Mouse (Mus musculus): ENCODE measurements at regions not wholly inside any gene's neighbourhood (a gene's known extent, or its start where the extent isn't known, plus 50 kb on each side); places are given as distances from the start of the nearest gene placed in this dataset.

DNA sequence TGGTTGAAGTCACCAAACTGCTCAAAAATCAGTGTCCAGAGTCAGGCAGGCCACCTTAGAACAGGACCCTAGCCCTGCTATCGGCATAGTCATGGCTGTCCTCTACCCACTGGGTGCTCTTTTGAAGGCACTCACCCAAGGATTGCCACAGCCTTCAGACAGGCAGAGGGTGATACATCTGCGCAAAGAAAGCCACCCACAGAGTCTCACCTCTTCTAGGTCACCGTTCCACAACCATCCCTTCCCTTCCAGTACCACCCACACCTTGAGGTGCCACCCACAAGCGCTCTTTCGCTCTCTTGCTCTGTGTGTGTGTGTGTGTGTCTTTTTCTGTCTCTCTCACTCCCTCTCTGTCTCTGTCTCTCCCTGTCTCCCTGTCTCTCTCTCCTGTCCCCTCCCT, 176.5 kb upstream of the Lpp start:
- DNase-seq (ENCODE audit: low read depth, low spot score), result no peak

DNA sequence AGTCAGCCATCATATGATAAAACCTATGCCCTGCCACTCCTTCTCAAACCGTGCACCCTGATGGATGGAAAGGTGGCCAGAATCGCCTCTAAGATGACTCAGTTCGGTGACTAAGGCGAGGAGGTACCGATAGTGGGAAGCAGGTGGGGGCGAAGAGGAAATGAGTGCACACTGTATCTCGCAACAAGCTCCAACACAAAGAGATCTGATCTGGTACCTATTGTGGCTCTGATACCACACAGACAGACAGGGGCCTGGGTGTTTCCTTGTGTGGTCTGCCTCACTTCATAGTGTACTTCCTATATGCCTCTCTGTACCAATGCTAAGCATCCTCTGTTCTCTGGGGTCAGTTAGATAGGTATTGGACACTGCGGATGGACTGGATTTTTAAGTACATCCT, 178.0 kb upstream of the Lpp start:
- DNase-seq (ENCODE audit: low read depth, low spot score), result no peak

DNA sequence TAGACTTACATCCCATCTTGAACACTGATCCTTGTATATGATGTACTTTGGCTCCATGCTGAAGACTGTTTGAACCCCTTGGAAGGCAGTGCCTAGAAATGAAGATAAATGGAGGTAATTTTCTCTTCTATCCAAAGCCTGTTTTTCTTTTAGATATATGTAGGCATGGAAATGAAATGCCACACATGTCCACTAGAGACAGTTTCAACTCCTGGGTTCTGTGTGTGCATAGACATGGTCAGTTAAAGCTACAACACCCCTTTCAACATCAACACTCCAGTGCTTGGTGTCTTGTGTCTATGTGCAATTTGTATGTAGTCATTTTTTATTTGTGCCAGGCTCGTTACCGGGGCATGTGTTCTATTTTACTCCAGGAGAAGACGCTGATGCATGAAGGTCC, 179.7 kb upstream of the Lpp start:
- DNase-seq (ENCODE audit: low read depth, low spot score), result no peak

DNA sequence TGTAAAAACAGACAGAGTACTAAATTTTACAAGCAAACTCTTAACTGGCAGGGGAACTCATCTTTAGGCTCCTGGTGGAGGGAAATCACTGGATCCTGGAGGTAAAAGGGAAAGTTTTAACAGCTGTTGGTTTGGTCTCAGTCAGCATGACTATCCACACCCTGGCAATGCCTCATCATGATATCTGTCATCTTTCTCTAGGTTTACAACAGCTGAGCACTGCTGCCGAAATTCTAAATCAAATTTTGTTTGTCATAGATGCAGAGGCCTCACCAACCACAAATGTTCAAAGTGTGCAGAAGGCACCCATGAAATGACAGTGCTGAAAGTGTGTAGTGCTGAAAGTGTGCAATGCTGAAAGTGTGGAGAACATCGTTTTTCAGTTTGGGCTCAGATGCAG, 180.6 kb upstream of the Lpp start:
- DNase-seq (ENCODE audit: low read depth, low spot score), result no peak

DNA sequence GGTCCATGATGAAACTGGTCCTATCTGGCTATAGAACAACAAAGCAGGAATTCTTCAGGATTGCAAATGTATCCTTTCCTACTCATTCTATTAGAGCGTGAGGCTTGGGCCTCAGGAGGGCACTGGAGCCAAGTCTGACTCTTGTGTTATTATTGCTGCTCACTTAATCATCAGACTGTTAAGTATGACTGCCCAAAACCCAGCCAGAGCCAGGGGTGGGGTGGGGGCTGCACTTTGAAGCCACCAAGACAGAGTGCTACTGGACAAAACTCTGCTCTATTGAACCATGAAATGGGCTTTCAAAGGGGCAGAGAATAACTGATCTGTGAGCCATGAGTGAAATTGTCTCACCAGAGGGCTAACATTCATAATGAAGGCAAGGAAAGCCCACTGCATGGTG, 181.7 kb upstream of the Lpp start:
- no peak for DNase-seq (ENCODE audit: low read depth, low spot score)

DNA sequence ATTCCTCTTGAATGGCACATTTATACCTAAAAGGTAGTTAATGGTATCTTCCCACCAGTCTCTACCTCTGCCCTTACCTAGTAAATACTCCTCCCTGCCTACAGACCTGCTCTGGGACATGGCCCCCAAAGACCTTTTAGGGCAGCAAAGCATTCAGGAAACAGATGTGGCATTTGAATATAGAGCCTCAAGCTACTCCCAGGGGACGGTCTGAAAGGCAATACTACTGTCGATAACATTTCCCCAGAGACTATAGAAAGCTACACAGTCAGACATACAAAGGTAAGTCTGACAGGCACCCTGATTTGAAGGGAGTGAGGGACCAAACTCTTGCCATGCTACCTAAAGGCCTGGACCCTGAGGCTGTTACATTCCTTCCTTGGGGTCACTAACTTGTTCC, 184.4 kb upstream of the Lpp start:
- no peak for DNase-seq (ENCODE audit: low read depth, low spot score)

DNA sequence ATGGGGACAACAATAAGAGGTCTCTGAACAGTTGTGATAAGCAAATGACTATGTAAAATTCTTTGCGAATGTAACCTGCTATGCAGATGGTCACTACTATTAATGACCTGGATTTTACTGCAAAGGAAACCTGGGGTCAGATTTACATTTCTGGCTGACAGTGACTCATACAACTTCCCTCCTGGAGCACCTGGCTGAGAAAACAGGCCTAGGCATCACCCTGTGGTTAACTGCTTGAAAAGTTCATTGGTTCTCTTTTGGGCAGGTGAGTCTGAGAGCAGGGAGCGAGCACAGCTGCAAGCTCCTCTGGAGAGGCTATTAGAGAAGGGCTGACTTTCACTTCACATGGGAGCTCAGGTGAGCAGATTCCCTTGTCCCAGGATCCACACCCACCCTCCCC, 185.2 kb upstream of the Lpp start:
- DNase-seq (ENCODE audit: low read depth, low spot score), result no peak

DNA sequence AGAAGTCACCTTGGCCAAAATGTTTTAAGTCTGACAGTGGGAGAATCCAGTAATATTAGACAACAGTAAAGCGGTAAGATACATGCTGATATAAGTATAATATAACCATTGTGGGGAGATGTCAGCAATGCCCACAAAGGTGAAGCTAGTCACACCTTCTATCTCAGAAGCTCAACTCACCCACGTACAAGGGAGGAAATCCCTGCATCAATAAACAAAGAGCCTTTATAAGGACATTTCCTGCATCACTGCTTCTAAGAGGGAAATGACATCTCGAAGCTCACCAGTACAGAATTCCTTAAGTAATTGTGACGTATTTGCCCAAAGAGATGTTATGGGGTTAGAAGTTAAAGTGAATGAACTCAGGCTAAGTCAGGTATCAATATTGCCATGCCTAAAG, 186.3 kb upstream of the Lpp start:
- DNase-seq (ENCODE audit: low read depth, low spot score), result no peak

DNA sequence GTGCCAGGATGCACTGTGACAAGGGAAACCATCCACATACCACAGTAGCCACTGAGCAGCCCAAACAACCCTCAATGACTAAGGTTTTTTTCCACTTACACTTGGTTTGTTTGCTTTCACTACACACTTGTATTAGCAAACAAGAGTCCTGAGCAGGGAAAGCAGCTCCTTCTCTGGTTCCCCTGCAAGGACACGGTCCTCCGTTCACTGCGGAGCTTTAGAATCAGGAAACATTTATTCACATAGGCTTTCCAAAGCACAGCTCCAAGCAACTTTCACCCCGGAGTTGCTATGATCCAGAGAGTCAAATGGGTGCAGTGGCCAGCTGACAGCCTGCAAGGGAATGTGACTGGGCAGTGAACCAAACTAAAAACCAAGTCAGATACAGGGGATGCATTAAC, 186.8 kb upstream of the Lpp start:
- DNase-seq (ENCODE audit: low read depth, low spot score), result no peak

DNA sequence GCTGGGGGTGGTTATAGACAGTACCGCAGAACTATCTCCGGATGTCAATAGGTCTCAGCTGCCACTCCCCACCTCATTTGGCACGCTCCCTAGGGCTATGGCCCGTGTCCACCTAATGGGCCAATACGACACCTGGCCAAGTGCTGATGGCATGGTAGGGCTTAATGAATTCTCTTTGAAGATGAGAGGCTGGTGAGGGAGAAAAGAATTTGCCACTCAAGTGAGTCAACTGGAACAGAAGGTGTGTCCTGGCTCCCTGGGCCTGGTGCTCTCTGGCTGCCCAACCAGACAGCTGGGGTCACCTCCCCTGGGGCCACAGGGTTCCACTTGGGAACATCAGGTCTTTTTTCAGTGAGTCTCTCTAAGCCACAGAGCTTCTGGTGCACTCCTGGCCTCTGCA, 187.7 kb upstream of the Lpp start:
- no peak for DNase-seq (ENCODE audit: low read depth, low spot score)

DNA sequence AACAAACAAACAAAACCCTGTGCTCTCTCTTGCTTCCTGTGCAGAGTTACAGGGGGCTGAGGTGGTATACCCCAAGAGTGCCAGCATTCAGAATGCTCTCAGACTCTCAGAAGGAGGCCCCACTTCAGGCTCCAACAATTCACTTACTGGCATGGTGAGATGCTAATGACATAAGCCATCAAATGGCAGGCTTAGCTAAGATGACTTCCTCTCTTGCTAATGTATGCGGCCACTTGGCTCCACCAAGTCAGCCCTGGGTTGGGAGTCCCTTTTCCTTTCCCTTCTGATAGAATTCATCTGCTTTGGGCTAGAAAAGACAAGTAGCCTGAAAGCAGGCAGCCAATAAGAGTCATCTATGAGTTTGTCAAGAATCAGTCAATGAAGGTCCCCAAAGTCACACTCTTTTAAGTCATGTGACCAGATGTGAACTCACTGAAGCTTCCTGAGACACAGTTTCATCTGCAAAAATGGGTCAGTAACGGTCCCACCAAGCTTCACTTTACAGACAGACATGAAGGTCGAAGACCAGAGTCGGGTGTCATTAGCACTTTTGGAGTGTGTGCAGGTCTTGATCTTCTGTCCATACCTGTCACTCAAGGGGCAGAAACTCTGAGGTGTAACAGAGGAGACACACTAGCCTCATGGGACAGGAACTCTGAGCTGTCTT, 189.1 kb upstream of the Lpp start:
- DNase-seq (ENCODE audit: low read depth, low spot score), result no peak

DNA sequence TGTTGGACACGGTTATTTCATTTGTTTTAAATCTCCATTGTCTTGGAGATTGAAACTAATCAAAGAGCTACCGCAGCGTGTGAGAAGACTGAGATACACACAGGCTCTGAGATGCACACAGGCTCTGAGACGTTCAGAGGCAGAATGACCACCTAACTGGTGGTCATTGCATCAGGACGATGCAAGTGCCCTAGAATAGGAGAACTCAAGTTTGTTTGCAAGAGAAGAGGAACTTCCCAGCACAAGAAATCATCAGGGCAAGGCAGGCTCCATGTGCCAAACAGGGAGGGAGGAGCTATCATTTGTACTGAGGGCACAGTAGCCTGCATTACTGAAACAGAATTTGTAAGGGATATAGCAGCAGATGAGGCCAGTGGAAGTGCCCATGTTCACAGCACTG, 190.7 kb upstream of the Lpp start:
- no peak for DNase-seq (ENCODE audit: low read depth, low spot score)

DNA sequence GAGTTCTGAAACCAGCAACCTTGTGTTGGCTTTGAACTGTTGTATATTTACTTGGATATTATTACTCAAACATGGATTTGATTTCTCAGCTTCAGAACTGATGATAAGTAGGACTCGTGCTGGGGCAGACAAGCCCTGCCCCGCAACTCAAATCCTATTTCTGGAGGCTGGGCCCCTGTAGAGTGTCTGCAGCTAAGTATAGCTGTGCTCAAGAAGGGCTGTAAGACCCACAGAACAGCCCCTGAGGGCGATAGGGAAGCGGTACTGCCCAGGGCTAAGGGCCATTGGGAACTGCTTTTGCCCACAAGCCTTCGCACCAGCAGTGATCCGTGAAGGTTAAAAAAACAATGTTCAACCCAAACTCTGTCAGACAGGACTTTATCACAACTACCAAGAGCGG, 191.9 kb upstream of the Lpp start:
- no peak for DNase-seq (ENCODE audit: low read depth, low spot score)

DNA sequence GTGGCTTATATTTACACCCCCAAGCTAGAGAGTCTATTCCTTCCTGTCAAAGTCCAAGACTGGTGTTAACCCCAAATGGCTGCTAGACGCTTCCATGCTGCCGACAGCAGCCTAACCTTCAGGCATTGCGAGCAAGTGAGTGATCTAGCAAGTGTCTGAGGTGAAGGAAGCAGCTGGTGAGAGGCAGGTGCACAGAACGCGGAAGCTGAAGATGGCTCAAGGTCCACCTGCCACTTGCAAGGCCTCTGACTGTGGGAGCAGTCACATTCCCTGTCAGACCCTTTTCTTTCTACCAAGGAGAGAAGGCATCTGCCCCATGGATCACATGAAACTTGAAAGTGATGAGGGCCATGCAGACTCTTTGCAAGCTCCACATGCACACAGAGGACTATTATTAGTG, 193.1 kb upstream of the Lpp start:
- DNase-seq (ENCODE audit: low read depth, low spot score), result no peak

DNA sequence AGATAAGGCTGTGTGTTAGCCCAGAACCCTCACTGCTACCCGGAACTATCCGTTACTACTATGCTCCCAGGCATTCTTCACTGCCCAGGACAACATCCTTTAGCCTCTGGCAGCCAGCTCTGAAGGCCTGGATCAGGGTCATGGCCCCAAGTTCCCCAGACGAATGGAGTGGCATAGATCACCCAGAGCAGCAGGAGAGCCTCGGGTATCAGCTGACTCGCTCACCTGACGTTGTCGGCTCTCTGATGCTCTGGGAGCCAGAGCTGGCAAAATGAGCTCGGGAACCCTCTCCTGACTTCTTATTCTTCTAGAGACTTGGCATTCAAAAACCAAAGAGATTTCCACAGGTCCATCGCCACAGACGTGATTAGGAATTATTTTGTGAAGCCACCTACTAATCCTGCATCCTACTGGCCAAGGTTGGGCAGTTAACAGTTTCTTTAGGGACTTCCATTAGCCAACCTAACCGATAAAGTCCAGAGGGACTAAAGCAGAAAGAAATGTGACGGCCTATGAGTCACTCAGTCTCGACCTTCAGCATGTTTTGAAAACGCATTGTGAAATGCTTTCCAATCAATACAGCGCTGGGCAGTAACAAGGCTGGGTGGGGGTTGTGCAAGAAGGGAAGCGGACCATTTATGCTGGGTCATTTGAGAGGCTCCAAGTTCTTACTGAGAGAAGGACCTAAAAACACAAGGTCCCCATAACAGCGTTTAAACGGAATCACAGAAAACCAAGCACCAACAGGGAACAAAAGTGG, 193.7 kb upstream of the Lpp start:
- no peak for DNase-seq (ENCODE audit: low read depth, low spot score)

DNA sequence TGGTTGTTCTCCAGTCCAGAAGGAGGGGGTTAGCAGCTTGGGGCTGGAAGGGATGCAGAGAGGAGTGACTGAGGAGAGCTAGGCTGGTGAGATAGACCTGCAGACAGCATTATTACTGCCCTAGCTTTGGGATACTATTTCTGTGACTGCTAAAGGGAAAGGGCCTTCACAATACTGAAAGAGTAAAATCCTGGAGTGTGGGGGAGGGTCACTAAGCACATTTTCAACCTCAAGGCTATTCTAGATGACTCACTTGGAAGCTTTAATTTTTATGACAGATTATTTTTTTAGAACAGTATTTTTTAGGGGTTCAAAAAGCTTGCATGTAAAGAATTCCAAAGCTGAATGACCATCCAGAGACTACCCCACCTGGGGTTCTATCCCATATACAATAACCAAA, 195.0 kb upstream of the Lpp start:
- no peak for DNase-seq (ENCODE audit: low read depth, low spot score)

DNA sequence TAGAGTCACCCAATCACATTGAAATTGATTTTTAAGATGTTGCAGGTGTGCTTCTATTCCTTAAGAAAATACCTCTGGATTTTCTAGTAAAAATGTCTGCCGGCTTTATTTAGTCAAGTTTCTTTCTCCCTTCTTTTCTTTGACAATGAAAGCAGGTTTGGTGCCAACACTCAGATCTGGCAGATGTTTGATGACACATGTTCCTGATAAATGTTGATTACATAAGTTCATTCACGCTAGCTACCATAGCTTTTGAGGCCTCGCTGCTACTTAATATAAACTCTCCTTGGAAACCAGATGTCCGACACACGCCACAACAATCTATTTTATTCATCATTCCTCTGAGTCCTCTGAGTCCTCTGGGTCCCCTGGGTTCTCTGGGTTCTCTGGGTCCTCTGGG, 195.7 kb upstream of the Lpp start:
- DNase-seq (ENCODE audit: low read depth, low spot score), result no peak

DNA sequence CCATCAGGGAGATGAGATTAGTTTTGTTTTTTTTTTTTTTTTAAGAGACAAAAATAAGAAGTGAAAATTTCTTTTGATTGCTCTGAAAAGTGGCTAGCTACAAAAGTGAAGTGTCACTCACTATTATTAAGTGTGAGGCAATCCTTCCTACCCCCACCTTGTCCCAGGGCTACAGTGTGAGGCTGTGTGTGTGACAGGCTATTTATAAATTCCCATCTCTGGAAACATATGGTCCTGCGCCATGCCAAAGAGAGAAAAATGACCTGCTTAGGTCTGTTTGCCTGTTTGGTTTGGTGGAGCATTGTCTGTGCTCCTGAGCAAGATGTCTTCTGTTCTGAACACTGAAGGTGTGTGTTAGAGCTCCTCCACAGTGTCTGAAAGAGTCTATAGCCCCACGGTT, 199.4 kb upstream of the Lpp start:
- no peak for DNase-seq (ENCODE audit: low read depth, low spot score)

DNA sequence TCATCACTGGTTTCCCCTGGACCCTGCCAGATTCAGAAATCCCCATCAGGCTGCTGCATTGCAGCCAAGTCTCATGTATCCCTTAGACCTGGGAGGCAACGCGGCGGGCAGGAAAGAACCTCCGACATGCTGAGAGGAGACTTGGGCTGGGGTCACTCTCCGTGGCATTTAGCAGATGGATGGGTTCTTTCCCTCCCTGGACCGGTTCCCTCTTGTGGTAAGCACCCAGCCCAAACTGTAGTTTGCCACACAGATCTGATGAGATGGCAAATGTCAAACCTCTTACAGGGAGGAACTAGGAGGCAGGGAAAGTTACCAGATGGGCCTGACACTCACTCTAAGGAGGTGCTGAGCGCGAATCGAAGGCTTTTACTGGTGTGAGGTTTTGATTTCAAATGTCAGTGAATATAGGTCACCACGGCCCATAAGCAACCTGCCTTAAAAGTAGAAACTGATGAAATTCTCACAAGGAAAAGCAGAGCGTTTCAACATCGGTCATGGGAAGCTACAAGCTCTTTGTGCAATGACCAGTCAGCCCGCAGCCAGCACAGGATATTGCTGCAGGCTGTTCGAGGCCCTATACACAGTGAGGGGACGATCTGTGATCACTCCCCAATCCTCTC, 199.9 kb upstream of the Lpp start:
- no peak for DNase-seq (ENCODE audit: low read depth, low spot score)

DNA sequence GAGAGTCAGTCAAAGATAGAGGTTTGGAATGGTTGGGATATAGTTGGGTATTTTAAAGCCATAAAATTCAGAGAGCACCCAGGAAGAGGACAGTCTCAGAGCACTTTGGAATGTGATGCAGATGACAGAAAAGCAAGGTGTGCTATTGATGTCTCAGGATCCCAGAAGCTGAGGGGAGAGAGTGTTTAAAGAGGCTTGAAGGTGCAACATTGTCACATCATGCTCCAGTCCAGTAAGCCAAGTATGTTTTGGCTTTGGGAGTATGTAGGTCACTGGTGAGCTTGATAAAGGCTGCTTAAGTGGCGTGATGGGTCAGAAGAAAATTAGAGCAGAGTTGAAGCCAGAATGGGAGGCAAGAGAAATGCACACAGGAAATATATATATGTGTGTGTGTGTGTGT, 201.3 kb upstream of the Lpp start:
- DNase-seq (ENCODE audit: low read depth, low spot score), result no peak

DNA sequence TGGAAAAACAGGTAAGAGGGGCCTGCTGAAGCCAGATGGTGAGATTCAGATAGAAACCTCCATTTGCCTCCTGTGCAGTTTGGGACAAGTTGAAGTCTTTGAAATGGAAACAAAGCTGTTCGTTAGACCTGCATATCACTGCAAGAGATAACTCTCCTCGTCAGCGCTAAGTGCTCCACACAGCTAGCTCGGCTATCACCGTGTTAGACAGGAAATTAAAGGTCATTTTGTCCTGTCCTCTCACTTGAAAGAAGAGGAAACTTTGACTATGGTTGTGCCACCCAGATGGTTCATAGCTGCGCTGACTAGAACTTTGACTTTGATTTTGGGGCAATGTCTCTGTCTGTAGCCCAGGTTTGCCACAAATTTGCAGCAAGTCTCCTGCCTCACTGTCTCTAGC, 198.5 kb upstream of the Bcl6 start:
- peak; percentile 17 for DNase-seq (ENCODE audit: low read depth, low spot score)

DNA sequence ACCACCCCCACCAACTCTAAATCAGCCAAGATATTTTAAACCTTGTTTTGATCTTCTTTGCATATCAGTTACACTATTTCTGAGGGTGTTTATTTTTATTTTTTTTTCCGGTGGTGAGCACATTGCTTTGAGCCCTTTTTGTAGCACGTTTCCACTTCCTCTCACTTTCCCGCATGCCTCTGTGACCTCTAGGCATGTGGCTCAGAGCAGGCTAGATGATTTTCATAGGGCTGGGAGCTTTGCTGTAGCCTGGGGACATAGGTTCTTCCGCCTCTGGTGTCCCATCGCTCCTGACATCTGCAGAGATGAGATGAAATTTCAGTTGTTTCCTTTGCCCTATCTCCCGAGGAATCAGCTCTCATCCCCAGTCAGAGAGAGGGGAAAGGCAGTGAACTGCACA, 197.3 kb upstream of the Bcl6 start:
- DNase-seq (ENCODE audit: low read depth, low spot score), result no peak

DNA sequence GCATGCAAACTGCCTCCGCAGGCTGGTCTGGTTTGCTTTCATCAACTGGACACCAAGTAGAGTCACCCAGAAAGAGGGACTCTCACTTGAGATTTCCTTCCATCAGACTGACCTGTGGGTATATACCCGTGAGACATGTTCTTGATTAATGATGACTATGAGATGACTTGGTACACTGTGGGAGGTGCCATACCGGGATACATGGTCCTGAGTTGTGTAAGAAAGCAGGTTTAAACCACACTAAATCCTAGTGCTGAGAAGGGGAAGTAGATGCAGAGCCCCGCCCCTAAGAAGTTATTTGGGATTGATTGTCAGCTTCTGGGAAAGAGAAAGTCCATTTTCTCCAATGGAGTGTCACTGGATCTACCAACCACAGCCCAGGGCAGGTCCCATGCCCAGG, 196.2 kb upstream of the Bcl6 start:
- no peak for DNase-seq (ENCODE audit: low read depth, low spot score)
